Mouse (Mus musculus) heart, postnatal 0 days (tissue): ENCODE data around the gene Bak1. TPM values are rescaled to one million over a fixed set of nuclear protein-coding genes. Genes with fewer than 3 reads are reported as not detected.

Experiments
- ATAC-seq: fragments of 200-750 bp; cut with Nextera tagmentation; 2 replicates; pipeline ENCODE4 v1.8.0; 2017; ENCODE audit warnings: low read depth, moderate number of reproducible peaks, moderate library complexity; ENCODE audit not compliant: insufficient read depth
- DNase-seq: peaks from one replicate; pipeline ENCODE4 v3.0.0-alpha.2; 2016; ENCODE audit warnings: low spot score
- H3K27ac ChIP-seq: fragments of 300-500 bp; sonication (generic); 2 replicates; pipeline ENCODE4 v1.5.1; 2014; ENCODE audit warnings: low read depth, mild to moderate bottlenecking
- H3K27me3 ChIP-seq: fragments of 300-500 bp; sonication (generic); 2 replicates; pipeline ENCODE4 v1.6.1; 2014; ENCODE audit warnings: low read length, mixed read lengths; ENCODE audit not compliant: control insufficient read depth, insufficient read depth
- H3K36me3 ChIP-seq: fragments of 300-500 bp; sonication (generic); replicated peaks from 2 replicates; pipeline ENCODE4 v1.6.1; 2014; ENCODE audit warnings: low read length, mixed read lengths; ENCODE audit not compliant: control insufficient read depth, insufficient read depth
- H3K4me1 ChIP-seq: fragments of 300-500 bp; sonication (generic); 2 replicates; pipeline ENCODE4 v1.6.1; 2014; ENCODE audit warnings: antibody characterized with exemption; ENCODE audit not compliant: control insufficient read depth, insufficient read depth
- H3K4me2 ChIP-seq: fragments of 300-500 bp; sonication (generic); 2 replicates; pipeline ENCODE4 v1.6.1; 2014; ENCODE audit warnings: low read depth, mild to moderate bottlenecking, low read length, moderate library complexity
- H3K4me3 ChIP-seq: fragments of 300-500 bp; sonication (generic); 2 replicates; pipeline ENCODE4 v1.5.1; 2014; ENCODE audit warnings: low read depth, low read length
- H3K9ac ChIP-seq: fragments of 300-500 bp; sonication (generic); replicated peaks from 2 replicates; pipeline ENCODE4 v1.6.1; 2014; ENCODE audit warnings: low read depth, low read length, mixed read lengths
- H3K9me3 ChIP-seq: fragments of 300-500 bp; sonication (generic); replicated peaks from 2 replicates; pipeline ENCODE4 v1.6.1; 2016; ENCODE audit warnings: low read length; ENCODE audit not compliant: control insufficient read depth
- CTCF ChIP-seq: IDR thresholded peaks from 2 replicates; pipeline ENCODE4 v1.5.1; 2016; ENCODE audit warnings: antibody characterized with exemption, control low read depth, low read depth
- EP300 ChIP-seq: IDR thresholded peaks from 2 replicates; pipeline ENCODE4 v1.6.1; 2016; ENCODE audit warnings: antibody characterized with exemption, low read depth
- WGBS: fragments of 180-500 bp; shearing (Covaris S2); extraction: QIAGEN DNeasy Blood & Tissue Kit; methylation state at CpG from one replicate; pipeline ENCODE4 v1.1.7; 2014; 5-methylcytosine and 5-hydroxymethylcytosine counted together
- polyA plus RNA-seq: library from polyadenylated mRNA; unstranded; fragments of >200 nt; fragmentation: Nextera tagmentation; extraction: Ambion mirVana; gene quantifications from 2 replicates; pipeline ENCODE4 v1.2.1, GENCODE M21; 2015
- total RNA-seq: library from RNA; depleted of rRNA; stranded (reverse); fragments of >200 nt; gene quantifications from 2 replicates; pipeline ENCODE4 v1.2.3, GENCODE M21; 2014; ENCODE audit warnings: low replicate concordance

The Bak1 gene
- total and polyA plus RNA-seq, 2 experiments from 2014 or later = 4.5 to 82.4 TPM

DNA sequence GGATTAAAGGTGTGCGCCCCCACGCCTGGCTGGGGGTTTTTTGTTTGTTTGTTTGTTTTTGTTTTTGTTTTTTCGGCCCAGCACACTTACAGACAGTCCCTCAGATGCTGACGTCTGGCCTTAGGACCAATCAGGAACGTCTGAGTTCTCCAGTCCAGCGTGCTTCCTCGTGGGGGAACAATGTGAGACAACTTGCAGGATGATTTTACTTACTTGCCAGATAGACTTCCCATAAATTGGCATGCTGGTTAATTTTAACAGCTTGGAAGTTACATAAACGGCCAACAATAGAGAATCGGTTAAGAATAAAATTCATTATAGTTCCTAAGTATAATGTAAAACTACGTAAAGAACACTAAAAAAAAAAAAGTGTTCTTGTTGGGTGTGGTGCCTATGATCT lies 17.6 kb downstream of the Bak1 start:
- DNase-seq = no peak
- Histone ChIP-seq H3K9me3 (no peaks in the 10 kb centered on the region), H3K4me1 (no peaks in the 10 kb centered on the region), H3K36me3 (no peaks in the 10 kb centered on the region), H3K27ac (no peak overlapping the region), H3K4me2 (no peak overlapping the region), H3K9ac (no peak overlapping the region), H3K4me3 (no peak overlapping the region), H3K27me3 (no peaks in the 10 kb centered on the region)
- 86% methylated on average over 10 of the region's 10 CpGs for WGBS
- TF ChIP-seq EP300 (no peak), CTCF (no peak)
- ATAC-seq = no peak

- DNase-seq = no peak
- no peak overlapping the region for H3K4me2 ChIP-seq
- H3K4me3 ChIP-seq = no peak overlapping the region
- H3K4me1 ChIP-seq = no peaks in the 10 kb centered on the region
- no peaks in the 10 kb centered on the region for H3K36me3 ChIP-seq
- 87% methylated on average over 2 of the region's 2 CpGs for WGBS
- ATAC-seq = no peak
- no peaks in the 10 kb centered on the region for H3K9me3 ChIP-seq
- H3K9ac ChIP-seq = no peak overlapping the region
- no peak for TF ChIP-seq CTCF
- no peak for TF ChIP-seq EP300
- no peaks in the 10 kb centered on the region for H3K27me3 ChIP-seq
- H3K27ac ChIP-seq = no peak overlapping the region
Observed at GRCm38 (mm10) chr17:27008277-27008676, 20.5 kb downstream of the Bak1 start.

GRCm38 (mm10) chr17:27005644-27006043 lies 23.2 kb downstream of the Bak1 start:
- TF ChIP-seq CTCF = no peak
- TF ChIP-seq EP300 = no peak
- Histone ChIP-seq H3K9ac (no peak overlapping the region), H3K27ac (no peak overlapping the region), H3K4me3 (no peak overlapping the region), H3K27me3 (no peaks in the 10 kb centered on the region), H3K4me2 (no peak overlapping the region), H3K36me3 (no peaks in the 10 kb centered on the region), H3K4me1 (no peaks in the 10 kb centered on the region), H3K9me3 (no peaks in the 10 kb centered on the region)
- DNase-seq (no peak), ATAC-seq (no peak)
- WGBS = 33% methylated on average over 11 of the region's 11 CpGs

GRCm38 (mm10) chr17:27004903-27005485 lies 23.8 kb downstream of the Bak1 start:
- Histone ChIP-seq H3K4me2 (no peak overlapping the region), H3K9ac (no peak overlapping the region), H3K36me3 (no peaks in the 10 kb centered on the region), H3K4me1 (no peaks in the 10 kb centered on the region), H3K4me3 (no peak overlapping the region), H3K27ac (no peak overlapping the region), H3K9me3 (no peaks in the 10 kb centered on the region), H3K27me3 (no peaks in the 10 kb centered on the region)
- ATAC-seq (no peak), DNase-seq (no peak)
- WGBS = 33% methylated on average over 19 of the region's 19 CpGs
- TF ChIP-seq EP300 = no peak
- no peak for TF ChIP-seq CTCF

GRCm38 (mm10) chr17:27004431-27004830 lies 24.4 kb downstream of the Bak1 start:
- no peak overlapping the region for H3K4me2 ChIP-seq

DNA sequence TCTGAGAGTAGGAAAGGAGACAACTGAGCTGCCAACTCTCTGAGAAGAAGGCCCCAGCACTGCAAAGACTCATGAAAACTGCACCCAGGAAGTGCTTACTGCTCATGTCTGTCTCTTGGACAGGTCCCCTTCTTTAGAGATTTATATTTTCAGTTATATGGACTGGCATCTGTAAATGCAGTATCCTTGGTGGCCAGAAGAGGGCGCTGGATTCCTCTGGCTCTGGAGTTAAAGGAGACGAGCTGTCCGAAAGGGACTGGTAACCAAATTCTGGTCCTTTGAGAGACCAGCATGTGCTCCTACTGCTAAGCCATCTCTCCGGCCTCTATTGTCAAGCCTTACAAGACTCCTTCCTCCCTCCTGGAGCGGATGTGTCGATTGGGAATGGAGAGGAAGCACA lies 26.9 kb downstream of the Bak1 start:
- Histone ChIP-seq H3K4me3 (no peak overlapping the region), H3K9me3 (no peaks in the 10 kb centered on the region), H3K4me1 (no peaks in the 10 kb centered on the region), H3K4me2 (no peak overlapping the region), H3K27me3 (no peaks in the 10 kb centered on the region), H3K9ac (no peak overlapping the region), H3K36me3 (no peaks in the 10 kb centered on the region), H3K27ac (no peak overlapping the region)
- WGBS = 48% methylated on average over 6 of the region's 6 CpGs
- ATAC-seq (no peak), DNase-seq (no peak)
- TF ChIP-seq CTCF = peak; percentile 41
- no peak for TF ChIP-seq EP300

More at GRCm38 (mm10) chr17:27004431-27004830, 24.4 kb downstream of the Bak1 start:
- Histone ChIP-seq H3K4me1 (no peaks in the 10 kb centered on the region), H3K9me3 (no peaks in the 10 kb centered on the region), H3K27ac (no peak overlapping the region), H3K27me3 (no peaks in the 10 kb centered on the region), H3K36me3 (no peaks in the 10 kb centered on the region), H3K4me3 (no peak overlapping the region), H3K9ac (no peak overlapping the region)
- ATAC-seq (no peak), DNase-seq (no peak)
- TF ChIP-seq CTCF (peak; percentile 70), EP300 (no peak)
- WGBS = 32% methylated on average over 9 of the region's 9 CpGs
